Mouse (Mus musculus): Measurements from ENCODE around the gene Cisd3. TPM values are rescaled to one million over a fixed set of nuclear protein-coding genes. Genes with fewer than 3 reads are reported as not detected.
"Not testable (repeated sequence)": the region's sequence is repeated elsewhere in the genome, so short reads cannot be mapped to it uniquely, and the experiment has no call there.

Gene Cisd3
- total RNA-seq, 2 experiments from 2014 or later, result 36.7 to 38.9 TPM

DNA sequence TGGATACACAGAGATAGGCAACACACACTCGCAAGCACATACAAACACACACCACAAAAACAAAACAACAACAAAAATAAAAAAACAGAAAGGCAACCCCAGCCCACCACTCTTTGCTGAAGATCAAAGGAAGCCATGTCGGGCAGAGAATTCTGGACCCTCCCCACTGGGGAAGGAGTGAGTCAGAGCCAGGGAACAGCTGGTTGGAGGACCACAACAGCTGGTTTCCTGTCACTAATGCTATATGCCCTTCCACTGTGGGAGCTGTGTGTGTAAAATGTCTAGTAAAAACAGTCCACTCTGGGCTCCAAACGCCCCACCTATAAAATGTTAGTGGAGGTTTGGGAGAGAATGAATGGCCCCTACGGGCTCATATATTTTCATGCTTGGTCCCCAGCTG lies 35.7 kb downstream of the Cisd3 start:
- intact Hi-C loops (cut with DNase I), result no loop called here
- no peak for DNase-seq (ENCODE audit: low spot score in 2 of 2)

DNA sequence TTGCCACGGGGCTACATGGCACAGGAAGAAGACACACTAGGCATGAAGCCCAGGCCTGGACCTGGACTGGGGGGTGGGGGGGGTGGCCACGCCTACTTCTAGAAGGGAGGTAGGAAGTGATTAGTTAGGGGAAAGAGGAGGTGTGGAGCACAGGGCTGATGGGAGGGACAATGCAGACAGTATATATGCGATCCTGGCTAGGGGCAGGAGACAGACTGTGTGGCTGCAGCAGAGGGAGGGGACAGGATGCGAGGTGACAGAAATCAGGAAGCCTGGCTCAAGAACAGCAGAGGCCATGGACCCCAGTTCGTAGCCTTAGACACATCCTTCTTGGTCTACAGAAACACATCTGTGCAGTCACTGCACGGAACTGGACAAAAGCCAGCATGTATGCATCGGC lies 38.1 kb downstream of the Cisd3 start:
- no peak for DNase-seq (ENCODE audit: low spot score in 2 of 2)

DNA sequence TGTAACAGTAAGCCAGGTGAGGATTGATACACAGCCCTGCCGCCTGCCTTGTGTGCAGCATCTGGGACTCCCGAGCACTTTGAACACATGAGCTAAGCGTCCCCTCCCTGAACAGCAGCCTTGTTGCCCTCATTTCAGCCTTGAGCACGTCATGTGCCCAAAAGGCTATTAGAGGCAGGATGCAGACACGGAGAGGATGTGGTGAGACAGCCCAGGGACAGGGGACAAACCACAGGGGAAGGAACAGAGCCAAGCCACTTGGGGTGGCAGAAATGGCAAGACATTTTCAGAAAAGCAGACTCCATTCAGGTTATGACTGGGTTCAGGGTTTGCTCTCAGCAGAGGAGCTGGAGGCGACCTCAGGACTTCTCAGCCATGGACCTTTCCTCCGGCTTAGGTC lies 42.7 kb downstream of the Cisd3 start:
- no peak for DNase-seq (ENCODE audit: low spot score in 2 of 2)
- intact Hi-C loops (cut with DNase I), result no loop called here

More for the DNA sequence above, 38.1 kb downstream of the Cisd3 start:
- intact Hi-C loops (cut with DNase I), result no loop called here

DNA sequence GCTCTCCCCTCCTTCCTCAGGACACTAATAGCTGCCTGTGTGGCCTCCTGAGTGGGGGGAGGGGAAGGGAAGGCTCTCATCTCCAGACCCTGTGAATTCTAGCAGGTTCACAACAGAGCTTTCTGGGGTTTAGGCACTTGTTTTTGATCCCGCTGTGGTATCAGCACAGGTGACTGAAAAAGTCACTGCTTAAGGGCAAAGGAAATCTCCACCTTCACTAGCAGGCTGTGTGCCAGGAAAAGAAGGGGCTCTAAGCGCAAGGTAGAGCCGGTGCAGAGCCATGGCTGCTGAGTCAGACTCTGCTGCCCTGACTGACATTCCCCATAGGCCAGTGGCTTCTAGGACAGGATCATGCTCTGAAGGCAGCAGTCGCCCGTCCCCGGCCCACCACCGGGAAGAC lies 43.1 kb downstream of the Cisd3 start:
- DNase-seq (ENCODE audit: low spot score in 2 of 2), result no peak
- intact Hi-C loops (cut with DNase I), result no loop called here

DNA sequence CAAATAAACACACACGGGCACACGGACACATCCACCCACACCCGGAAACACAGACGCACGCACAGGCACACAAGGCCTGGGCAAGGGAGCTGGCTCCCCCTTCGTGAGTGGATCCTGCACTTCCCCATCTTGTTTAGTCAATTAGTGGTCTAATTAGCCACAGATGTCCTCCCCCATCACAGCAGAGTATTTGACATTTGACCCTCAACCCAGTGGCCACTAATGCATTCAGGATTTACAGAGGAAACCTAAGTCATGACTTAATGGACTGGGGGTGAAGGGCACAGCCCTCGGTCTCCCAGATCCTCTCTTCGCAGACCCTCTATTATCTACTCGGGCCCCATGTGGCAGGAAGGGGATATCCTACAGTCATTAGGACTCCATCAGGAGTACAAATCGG lies 48.1 kb downstream of the Cisd3 start:
- intact Hi-C loops (cut with DNase I), result no loop called here
- no peak for DNase-seq (ENCODE audit: low spot score in 2 of 2)

DNA sequence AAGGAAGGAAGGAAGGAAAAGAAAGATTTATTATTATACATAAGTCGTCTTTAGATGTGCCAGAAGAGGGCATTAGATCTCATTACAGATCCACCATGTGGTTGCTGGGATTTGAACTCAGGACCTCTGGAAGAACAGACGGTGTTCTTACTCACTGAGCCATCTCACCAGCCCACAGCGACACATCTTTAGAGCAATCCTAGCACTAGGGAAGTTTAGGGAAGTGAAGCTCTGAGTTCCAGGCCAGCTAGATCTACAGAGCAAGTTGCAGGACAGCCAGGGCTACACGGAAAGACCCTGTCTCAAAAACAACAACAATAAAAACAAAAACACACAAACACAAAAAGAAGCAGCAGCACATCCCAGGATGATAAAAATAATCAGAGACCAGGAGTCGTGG lies 49.2 kb downstream of the Cisd3 start:
- DNase-seq (ENCODE audit: low spot score in 2 of 2); intact Hi-C loops (cut with DNase I): not testable (repeated sequence)

DNA sequence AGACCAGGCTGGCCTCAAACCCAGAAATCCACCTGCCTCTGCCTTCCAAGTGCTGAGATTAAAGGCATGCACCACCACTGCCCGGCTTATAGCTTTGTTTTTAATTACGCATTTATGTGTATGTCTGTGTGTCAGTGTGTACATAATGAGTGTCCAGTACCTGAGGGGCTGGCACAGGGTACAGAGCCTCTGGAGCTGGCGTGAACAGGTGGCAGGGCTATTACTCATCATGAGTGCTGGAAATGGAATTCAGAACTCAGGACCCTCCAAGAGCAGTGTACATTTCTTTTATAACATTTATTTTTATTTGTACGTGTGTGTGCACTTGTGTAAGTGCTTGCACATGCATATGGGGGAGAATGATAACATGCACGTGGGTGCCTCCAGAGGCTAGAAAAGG lies 51.0 kb downstream of the Cisd3 start:
- intact Hi-C loops (cut with DNase I), result no loop called here
- no peak for DNase-seq (ENCODE audit: low spot score in 2 of 2)

DNA sequence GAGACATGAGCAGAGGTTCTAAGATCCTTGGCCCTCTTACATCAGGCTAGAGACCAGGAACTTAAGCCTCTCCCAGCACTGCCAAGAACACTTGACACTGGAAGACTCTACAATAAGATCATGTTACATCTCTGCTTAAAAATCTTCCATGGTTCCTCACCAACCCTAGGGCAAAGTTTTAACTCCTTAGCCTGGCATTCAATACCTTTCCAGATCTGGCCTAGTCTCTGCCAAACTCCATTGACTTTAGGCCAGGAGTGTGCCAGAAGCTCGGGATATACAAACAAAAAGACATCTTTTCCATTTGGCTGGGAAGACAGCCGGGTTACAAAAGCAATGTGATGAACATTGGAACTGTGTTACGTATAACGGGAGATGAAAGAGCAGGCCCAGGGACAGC lies 52.0 kb downstream of the Cisd3 start:
- no peak for DNase-seq (ENCODE audit: low spot score in 2 of 2)
- intact Hi-C loops (cut with DNase I), result no loop called here

Small RNA genes within 50 kb of the gene (microRNA-seq; reads per million reads assigned to microRNA genes)
- gene Gm24158 (0 reads per million in 2 experiments), gene Mir6927 (0.34 to 1.6 reads per million in 2 experiments)

Other genes starting within 250 kb of the Cisd3 start
- gene 4933428G20Rik, start 185.5 kb upstream of the Cisd3 start, total RNA-seq (2021), result under 1 TPM in 1 of 2 experiments, not detected in 1; 0.23 TPM
- gene Srcin1, start 109.6 kb upstream of the Cisd3 start, total RNA-seq (2021), result 100 to 1,000 TPM; 341 to 382 TPM
- 10 to 100 TPM; 34.7 to 37.7 TPM for gene Epop, start 56.1 kb upstream of the Cisd3 start, total RNA-seq (2021)
- gene Mllt6, start 22.4 kb upstream of the Cisd3 start, total RNA-seq (2021), result 10 to 100 TPM; 79.8 to 80.1 TPM
- 10 to 100 TPM; 31.3 to 35.8 TPM for gene Pcgf2, start 14.7 kb downstream of the Cisd3 start, total RNA-seq (2021)
- gene Psmb3, start 17.6 kb downstream of the Cisd3 start, total RNA-seq (2021), result 100 to 1,000 TPM; 133 to 136 TPM
- 100 to 1,000 TPM; 121 to 124 TPM for gene Pip4k2b, start 58.9 kb downstream of the Cisd3 start, total RNA-seq (2021)
- 10 to 100 TPM; 20.3 to 21.3 TPM for gene Cwc25, start 80.7 kb downstream of the Cisd3 start, total RNA-seq (2021)
- gene 1700001P01Rik, start 90.1 kb downstream of the Cisd3 start, total RNA-seq (2021), result 1 to 10 TPM in 1 of 2 experiments, not detected in 1; 1.0 TPM
- gene Rpl23, start 96.6 kb downstream of the Cisd3 start, total RNA-seq (2021), result 100 to 1,000 TPM; 342 to 343 TPM
- gene Lasp1, start 113.2 kb downstream of the Cisd3 start, total RNA-seq (2021), result 100 to 1,000 TPM; 189 to 204 TPM
- gene B230217C12Rik, start 155.0 kb downstream of the Cisd3 start, total RNA-seq (2021), result 10 to 100 TPM; 48.5 to 52.8 TPM
- gene Fbxo47, start 198.3 kb downstream of the Cisd3 start, total RNA-seq (2021), result under 1 TPM; 0.86 to 0.99 TPM

Measured in left cerebral cortex, postnatal 14 days (tissue).